Mouse (Mus musculus): ENCODE results near the gene Zfp84. TPM values are rescaled to one million over a fixed set of nuclear protein-coding genes. Genes with fewer than 3 reads are reported as not detected.
"Not testable (repeated sequence)": the region's sequence is repeated elsewhere in the genome, so short reads cannot be mapped to it uniquely, and the experiment has no call there.

Zfp84 gene
- 6.2 and 6.7 TPM in 2 replicates for total RNA-seq (2012; rRNA removed)

DNA sequence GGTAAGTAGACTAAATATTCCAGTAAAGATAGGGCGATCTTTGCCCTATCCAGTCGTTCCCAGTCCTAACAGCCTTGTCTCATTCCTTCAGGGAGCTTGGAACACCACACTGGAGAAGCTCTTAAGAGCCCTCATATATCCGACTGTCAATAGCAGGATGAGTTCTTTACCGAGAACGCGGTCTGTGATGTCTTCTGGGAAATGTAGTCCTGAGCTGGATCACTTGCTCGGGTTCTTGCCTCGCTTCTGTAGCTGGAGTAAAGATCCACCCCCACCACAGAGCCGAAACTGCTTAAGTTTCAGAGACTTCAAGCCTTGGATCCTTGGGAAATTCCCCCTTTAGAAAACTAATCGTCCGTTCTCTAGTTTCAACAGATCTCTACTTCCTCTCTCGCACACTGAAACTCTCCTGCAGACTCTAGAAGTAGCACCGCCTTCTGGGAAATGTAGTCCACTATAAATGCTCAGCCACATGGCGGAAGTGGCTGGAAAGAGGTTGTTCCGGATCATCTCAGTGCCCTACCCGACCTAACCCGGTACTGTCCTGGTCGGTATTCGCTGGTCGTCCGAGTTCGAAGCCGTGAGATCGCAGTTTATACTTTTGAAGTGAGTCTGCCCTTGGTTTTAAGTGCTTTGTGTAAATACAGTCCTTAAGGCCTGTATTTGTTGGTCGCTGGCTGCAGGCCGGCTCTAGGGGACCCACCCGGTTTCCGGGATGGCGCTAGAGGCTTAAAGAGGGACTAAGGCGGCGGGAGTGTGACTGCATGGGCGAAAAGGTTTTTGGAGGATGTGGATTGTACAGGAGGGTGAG lies at the start of gene Zfp84:
Gene Zfp84, plus strand, starts transcription at position 463 of the 811 bp plus-strand sequence.
- TF ChIP-seq CHD2 (IDR thresholded peaks at IDR 0.05; ENCODE audit: low read depth, low read length) (peak; percentile 63), MAFK (IDR thresholded peaks at IDR 0.05; ENCODE audit: insufficient read depth, low read depth, low read length) (no peak), HCFC1 (IDR thresholded peaks at IDR 0.05; ENCODE audit: borderline replicate concordance, insufficient read depth, low read length) (peak; percentile 93), ZC3H11A (IDR thresholded peaks at IDR 0.05; ENCODE audit: borderline replicate concordance, low read depth, low read length) (no peak)
- peak within 1 kb of the TSS; percentile 70; the same call in 1 of the 2 replicates for H3K27ac ChIP-seq (ENCODE audit: insufficient read depth, low read depth, low read length, poor library complexity, severe bottlenecking)
- peaks cover 2% of the 10 kb centered on the region; the same call in 1 of the 2 replicates for H3K36me3 ChIP-seq (ENCODE audit: control insufficient read depth, insufficient read depth, low read length, poor library complexity, severe bottlenecking)

DNA sequence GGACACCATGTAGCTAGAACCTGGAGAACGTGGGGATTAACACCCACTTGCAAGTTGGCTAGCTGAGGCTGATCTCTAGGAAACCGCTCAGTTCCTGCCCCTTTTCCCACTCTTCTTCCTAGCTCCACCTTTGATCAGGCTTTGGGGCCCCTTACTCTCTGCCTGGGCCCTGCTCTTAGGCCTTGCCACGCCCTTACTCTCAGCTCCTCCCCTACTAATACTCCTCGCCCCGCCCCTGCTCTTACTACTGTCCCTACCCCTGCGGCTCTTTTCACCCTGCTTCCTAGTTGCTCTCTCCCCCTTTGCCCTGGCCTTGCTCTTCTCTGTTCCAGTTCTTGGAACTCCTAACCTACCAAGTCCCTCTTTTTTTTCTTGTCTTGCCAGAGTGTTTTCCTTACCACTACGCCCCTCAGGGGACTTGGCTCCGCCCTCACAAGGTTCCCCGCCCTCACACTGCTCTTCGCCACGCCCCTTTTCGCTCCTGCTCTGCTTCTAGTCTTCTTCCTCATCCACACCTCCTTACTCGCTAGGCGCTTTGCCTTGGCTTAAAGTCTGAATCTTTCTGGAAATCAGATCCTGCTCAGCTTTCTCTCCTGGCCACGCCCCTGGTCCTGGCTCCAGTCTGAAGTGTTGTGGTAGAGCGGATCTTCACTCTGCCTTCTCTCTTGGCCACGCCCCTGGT lies 42.8 kb upstream of the Zfp84 start:
- in situ Hi-C loops (cut with MboI; ENCODE audit: low sequenced_read_pairs in 2 of 2, unreplicated experiment in 2 of 2); DNase-seq (ENCODE audit: low read depth, low spot score): not testable (repeated sequence)
- H3K4me3 ChIP-seq (ENCODE audit: insufficient read depth in 1 of 2, low read depth in 1 of 2, low read length in 2 of 2, poor library complexity in 1 of 2, severe bottlenecking in 1 of 2), result 0 out of 4 replicates have a peak overlapping the region, but pooled peaks of 1 of the 2 experiments have one; percentile 17

More for the DNA sequence above, at the start of gene Zfp84:
- peaks cover 1 to 9% of the 10 kb centered on the region in 2 experiments; a peak in 2 of 4 replicates for H3K4me1 ChIP-seq (ENCODE audit: control insufficient read depth in 2 of 2, insufficient read depth in 2 of 2, low read length in 2 of 2, poor library complexity in 1 of 2)
- in situ Hi-C loops (cut with MboI; ENCODE audit: low sequenced_read_pairs in 2 of 2, unreplicated experiment in 2 of 2), result no loop called here
- peak within 1 kb of the TSS; percentile 85 to 92 for H3K4me3 ChIP-seq (ENCODE audit: insufficient read depth in 1 of 2, low read depth in 1 of 2, low read length in 2 of 2, poor library complexity in 1 of 2, severe bottlenecking in 1 of 2)
- H3K9me3 ChIP-seq (ENCODE audit: control insufficient read depth, insufficient read depth, low read depth, low read length), result no peaks in the 10 kb centered on the region
- peak within 1 kb of the TSS; percentile 82 for H3K9ac ChIP-seq (ENCODE audit: insufficient read depth, low read depth, low read length, poor library complexity, severe bottlenecking)
- peak; percentile 88 for DNase-seq (ENCODE audit: low read depth, low spot score)

DNA sequence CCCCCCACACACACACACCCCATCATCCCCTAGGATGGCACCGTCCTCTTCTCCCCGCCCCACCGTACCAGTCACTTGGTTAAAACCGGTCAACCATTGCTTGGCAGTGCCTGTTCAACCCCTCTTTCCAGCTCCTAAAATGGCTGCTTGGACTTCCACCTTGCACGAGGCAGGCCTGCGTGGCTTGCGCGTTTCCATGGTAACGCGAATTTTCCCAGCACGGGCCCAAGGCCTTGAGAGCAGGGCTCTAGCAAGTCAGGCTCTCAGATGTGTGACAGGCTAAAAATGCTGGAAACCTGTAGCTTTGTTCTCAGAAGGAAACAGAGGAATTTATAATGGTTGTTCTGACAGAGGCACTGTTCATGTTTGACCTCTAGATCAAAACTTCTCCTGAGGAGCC lies 41.5 kb upstream of the Zfp84 start, which contains the start of gene Catsperg2:
Gene Catsperg2, minus strand, starts transcription at position 173 of the 400 bp plus-strand sequence.
- H3K4me3 ChIP-seq (ENCODE audit: insufficient read depth in 1 of 2, low read depth in 1 of 2, low read length in 2 of 2, poor library complexity in 1 of 2, severe bottlenecking in 1 of 2), result 0 out of 4 replicates have a peak within 1 kb of the TSS, but pooled peaks of 1 of the 2 experiments have one; percentile 17
- H3K27ac ChIP-seq (ENCODE audit: insufficient read depth, low read depth, low read length, poor library complexity, severe bottlenecking); H3K9ac ChIP-seq (ENCODE audit: insufficient read depth, low read depth, low read length, poor library complexity, severe bottlenecking); in situ Hi-C loops (cut with MboI; ENCODE audit: low sequenced_read_pairs in 2 of 2, unreplicated experiment in 2 of 2); H3K36me3 ChIP-seq (ENCODE audit: control insufficient read depth, insufficient read depth, low read length, poor library complexity, severe bottlenecking); H3K9me3 ChIP-seq (ENCODE audit: control insufficient read depth, insufficient read depth, low read depth, low read length); H3K4me1 ChIP-seq (ENCODE audit: control insufficient read depth in 2 of 2, insufficient read depth in 2 of 2, low read length in 2 of 2, poor library complexity in 1 of 2); DNase-seq (ENCODE audit: low read depth, low spot score): not testable (repeated sequence)

More for the DNA sequence above, 42.8 kb upstream of the Zfp84 start:
- H3K9me3 ChIP-seq (ENCODE audit: control insufficient read depth, insufficient read depth, low read depth, low read length); H3K9ac ChIP-seq (ENCODE audit: insufficient read depth, low read depth, low read length, poor library complexity, severe bottlenecking); H3K36me3 ChIP-seq (ENCODE audit: control insufficient read depth, insufficient read depth, low read length, poor library complexity, severe bottlenecking); H3K4me1 ChIP-seq (ENCODE audit: control insufficient read depth in 2 of 2, insufficient read depth in 2 of 2, low read length in 2 of 2, poor library complexity in 1 of 2); H3K27ac ChIP-seq (ENCODE audit: insufficient read depth, low read depth, low read length, poor library complexity, severe bottlenecking): not testable (repeated sequence)
- TF ChIP-seq ZNF384 (IDR thresholded peaks at IDR 0.05; ENCODE audit: low read depth, low read length), result 0 out of 2 replicates have a peak, but pooled peaks have one; percentile 35

DNA sequence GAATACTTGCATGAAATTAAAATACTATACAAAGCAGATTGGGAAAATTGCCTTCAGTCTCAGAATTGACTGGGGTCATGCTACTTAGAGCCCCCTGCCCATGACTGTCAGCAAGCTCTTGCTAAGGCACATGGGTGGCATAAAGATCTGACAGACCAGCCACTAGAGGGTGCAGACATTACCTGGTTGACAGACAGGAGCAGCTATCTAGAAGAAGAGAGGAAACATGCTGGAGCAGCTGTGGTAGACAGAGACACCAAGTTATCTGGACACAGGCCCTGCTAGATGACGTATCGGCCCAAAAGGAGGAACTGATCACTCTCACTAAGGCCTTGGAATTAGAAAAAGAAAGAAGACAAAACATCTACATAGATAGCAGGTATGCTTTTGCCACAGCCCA lies 40.3 kb upstream of the Zfp84 start:
- Histone ChIP-seq H3K9ac (ENCODE audit: insufficient read depth, low read depth, low read length, poor library complexity, severe bottlenecking) (no peak overlapping the region), H3K9me3 (ENCODE audit: control insufficient read depth, insufficient read depth, low read depth, low read length) (0 out of 2 replicates have a peak, but pooled peaks cover 2% of the 10 kb centered on the region), H3K27ac (ENCODE audit: insufficient read depth, low read depth, low read length, poor library complexity, severe bottlenecking) (no peak overlapping the region), H3K4me1 (ENCODE audit: control insufficient read depth in 2 of 2, insufficient read depth in 2 of 2, low read length in 2 of 2, poor library complexity in 1 of 2) (no peaks in the 10 kb centered on the region), H3K4me3 (ENCODE audit: insufficient read depth in 1 of 2, low read depth in 1 of 2, low read length in 2 of 2, poor library complexity in 1 of 2, severe bottlenecking in 1 of 2) (no peak overlapping the region), H3K36me3 (ENCODE audit: control insufficient read depth, insufficient read depth, low read length, poor library complexity, severe bottlenecking) (no peaks in the 10 kb centered on the region)
- TF ChIP-seq ZC3H11A (IDR thresholded peaks at IDR 0.05; ENCODE audit: borderline replicate concordance, low read depth, low read length) (no peak), MAFK (IDR thresholded peaks at IDR 0.05; ENCODE audit: insufficient read depth, low read depth, low read length) (no peak), ZNF384 (IDR thresholded peaks at IDR 0.05; ENCODE audit: low read depth, low read length) (no peak), CHD2 (IDR thresholded peaks at IDR 0.05; ENCODE audit: low read depth, low read length) (no peak), HCFC1 (IDR thresholded peaks at IDR 0.05; ENCODE audit: borderline replicate concordance, insufficient read depth, low read length) (no peak)
- in situ Hi-C loops (cut with MboI; ENCODE audit: low sequenced_read_pairs in 2 of 2, unreplicated experiment in 2 of 2), result no loop called here
- no peak for DNase-seq (ENCODE audit: low read depth, low spot score)

Data from ES-E14 (cell line).